Mouse (Mus musculus): ENCODE results near the gene Nxph4.

Gene Nxph4

GRCm38 (mm10) chr10:127514764-127515163, 19.6 kb downstream of the Nxph4 start, which contains the start of gene Ndufa4l2:
TSS of gene Ndufa4l2 (plus strand) at chr10:127514967.
- DNase-seq = no peak

GRCm38 (mm10) chr10:127514111-127514698, 20.2 kb downstream of the Nxph4 start:
- DNase-seq = no peak

GRCm38 (mm10) chr10:127513501-127514091, 20.8 kb downstream of the Nxph4 start:
- DNase-seq = peak; percentile 70

- peak; percentile 92 for DNase-seq
Observed at GRCm38 (mm10) chr10:127512813-127513212, 21.5 kb downstream of the Nxph4 start.

- no peak for DNase-seq
Observed at GRCm38 (mm10) chr10:127512307-127512666, 22.1 kb downstream of the Nxph4 start.

- DNase-seq = peak; percentile 93
Observed at GRCm38 (mm10) chr10:127511634-127512306, 22.6 kb downstream of the Nxph4 start.

GRCm38 (mm10) chr10:127510895-127511617, 23.3 kb downstream of the Nxph4 start:
- peak; percentile 65 for DNase-seq

GRCm38 (mm10) chr10:127509837-127510701, 24.3 kb downstream of the Nxph4 start:
- peak; percentile 77 for DNase-seq

GRCm38 (mm10) chr10:127509051-127509836, 25.1 kb downstream of the Nxph4 start:
- DNase-seq = peak; percentile 97

GRCm38 (mm10) chr10:127508239-127508638, 26.1 kb downstream of the Nxph4 start:
- peak; percentile 87 for DNase-seq

GRCm38 (mm10) chr10:127500894-127501893, 33.2 kb downstream of the Nxph4 start, which contains the start of gene Stac3:
TSS of gene Stac3 (plus strand) at chr10:127501686.
- DNase-seq = no peak

- DNase-seq = no peak
Observed at GRCm38 (mm10) chr10:127500042-127500441, 34.3 kb downstream of the Nxph4 start.

- DNase-seq = no peak
Observed at GRCm38 (mm10) chr10:127499516-127499915, 34.8 kb downstream of the Nxph4 start.

- no peak for DNase-seq
Observed at GRCm38 (mm10) chr10:127496156-127496555, 38.2 kb downstream of the Nxph4 start.

GRCm38 (mm10) chr10:127492118-127492517, 42.2 kb downstream of the Nxph4 start:
- no peak for DNase-seq

GRCm38 (mm10) chr10:127491128-127491512, 43.2 kb downstream of the Nxph4 start:
- DNase-seq = no peak

GRCm38 (mm10) chr10:127490160-127491127, 43.9 kb downstream of the Nxph4 start:
- no peak for DNase-seq

- DNase-seq = no peak
Observed at GRCm38 (mm10) chr10:127488856-127489255, 45.5 kb downstream of the Nxph4 start.

GRCm38 (mm10) chr10:127485235-127485634, 49.1 kb downstream of the Nxph4 start:
- DNase-seq = no peak
